Mouse (Mus musculus) kidney, adult 18-20 months (tissue): ENCODE measurements around the gene Olfr713.

Source experiments
- DNase-seq: peaks from one replicate; pipeline ENCODE4 v3.0.0; 2021

Olfr713 gene

DNA sequence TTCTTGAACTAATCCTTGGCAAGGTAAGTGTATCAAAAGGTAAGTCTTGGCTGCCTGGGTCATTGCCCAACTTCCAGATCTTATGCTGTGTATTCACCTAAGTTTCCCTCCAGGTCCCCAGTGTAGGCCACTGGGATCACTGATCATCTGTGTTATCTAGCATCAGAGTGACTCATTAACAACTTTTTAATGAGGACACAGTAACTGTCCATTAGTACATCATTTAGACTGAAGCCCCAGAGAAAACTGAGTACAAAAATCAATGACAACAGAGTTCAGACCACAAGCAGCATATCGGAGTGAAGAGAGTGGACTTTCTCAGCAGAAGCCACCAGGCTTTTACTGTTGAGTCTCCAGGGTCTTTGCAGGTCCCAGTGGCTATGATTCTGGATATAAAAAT lies at the start of gene Olfr713:
Gene Olfr713 (plus strand): TSS at position 301 of the 400 bp plus-strand sequence.
- no peak for DNase-seq

DNA sequence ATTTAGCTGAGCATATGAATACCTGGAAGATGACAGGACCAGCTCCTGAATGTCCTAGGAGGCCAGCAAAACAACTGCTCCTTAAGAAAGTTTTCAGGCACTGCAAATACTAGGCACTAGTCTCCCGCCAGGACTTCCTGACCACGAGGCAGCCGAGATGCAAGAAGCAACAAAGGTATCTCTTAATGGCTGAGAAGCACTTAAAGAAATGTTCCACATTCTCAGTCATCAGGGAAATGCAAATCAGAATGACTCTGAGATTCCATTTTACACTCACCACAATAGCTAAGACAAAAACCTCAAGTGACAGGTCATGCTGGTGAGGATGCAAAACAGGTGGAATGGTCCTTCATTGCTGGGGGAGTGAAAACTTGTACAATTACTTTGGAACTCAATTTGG lies 45.7 kb upstream of the Olfr713 start:
- DNase-seq: no peak

DNA sequence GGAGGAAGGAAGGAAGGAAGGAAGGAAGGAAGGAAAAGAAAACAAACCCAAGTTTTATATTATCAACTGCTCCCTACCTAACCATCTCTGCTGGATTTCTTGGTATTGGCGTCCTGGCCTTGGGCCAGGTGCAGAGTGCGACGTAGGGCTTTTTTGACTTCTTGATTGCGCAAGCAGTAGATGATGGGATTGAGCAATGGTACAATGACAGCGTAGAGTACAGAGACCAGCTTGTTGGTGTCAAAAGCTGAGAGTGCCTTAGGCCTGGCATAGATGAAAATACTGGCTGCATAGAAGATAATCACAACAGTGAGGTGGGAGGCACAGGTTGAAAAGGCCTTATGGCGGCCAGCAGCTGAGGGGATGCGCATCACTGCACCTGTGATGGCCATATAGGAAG lies 30.2 kb upstream of the Olfr713 start:
- no peak for DNase-seq

DNA sequence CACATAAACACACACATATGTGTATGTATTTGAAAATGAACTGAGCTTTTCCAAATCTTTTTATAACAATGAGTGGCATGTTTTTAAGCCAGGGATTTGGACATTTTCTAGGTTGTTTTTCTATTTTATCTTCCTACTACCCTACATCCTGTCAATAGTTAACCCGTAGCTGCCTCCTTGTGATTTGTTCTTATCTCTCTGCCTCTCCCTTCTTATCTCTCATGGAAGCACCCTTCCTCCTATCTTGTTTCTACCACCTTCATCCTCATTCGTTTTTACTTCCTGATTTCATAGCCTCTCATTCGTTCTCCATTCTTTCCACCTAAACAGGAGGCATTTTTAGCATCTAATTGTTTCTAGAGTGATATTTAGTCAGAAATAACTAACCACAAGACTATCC lies 26.8 kb upstream of the Olfr713 start:
- DNase-seq: no peak

DNA sequence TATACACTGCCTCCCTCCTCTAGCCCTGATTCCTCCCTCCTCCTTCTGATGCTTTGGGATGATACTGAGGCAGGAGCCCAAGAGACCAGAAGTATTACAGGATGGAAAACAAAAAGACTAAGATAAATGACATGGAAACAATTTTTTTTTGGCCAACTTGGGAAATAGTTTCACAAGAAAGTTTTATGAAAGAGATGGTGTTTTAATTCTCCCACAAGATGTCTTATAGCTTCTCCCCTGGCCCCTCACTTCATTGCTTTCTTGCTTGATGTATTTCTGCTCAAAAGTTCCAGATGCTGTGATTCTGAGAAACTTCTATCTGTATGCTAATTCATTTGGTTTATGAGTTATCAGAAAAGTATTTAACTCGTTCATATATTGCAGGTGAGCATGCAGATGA lies 25.0 kb upstream of the Olfr713 start, which contains the start of gene Olfr2:
Gene Olfr2 (minus strand): TSS at position 101 of the 400 bp plus-strand sequence.
- no peak for DNase-seq

DNA sequence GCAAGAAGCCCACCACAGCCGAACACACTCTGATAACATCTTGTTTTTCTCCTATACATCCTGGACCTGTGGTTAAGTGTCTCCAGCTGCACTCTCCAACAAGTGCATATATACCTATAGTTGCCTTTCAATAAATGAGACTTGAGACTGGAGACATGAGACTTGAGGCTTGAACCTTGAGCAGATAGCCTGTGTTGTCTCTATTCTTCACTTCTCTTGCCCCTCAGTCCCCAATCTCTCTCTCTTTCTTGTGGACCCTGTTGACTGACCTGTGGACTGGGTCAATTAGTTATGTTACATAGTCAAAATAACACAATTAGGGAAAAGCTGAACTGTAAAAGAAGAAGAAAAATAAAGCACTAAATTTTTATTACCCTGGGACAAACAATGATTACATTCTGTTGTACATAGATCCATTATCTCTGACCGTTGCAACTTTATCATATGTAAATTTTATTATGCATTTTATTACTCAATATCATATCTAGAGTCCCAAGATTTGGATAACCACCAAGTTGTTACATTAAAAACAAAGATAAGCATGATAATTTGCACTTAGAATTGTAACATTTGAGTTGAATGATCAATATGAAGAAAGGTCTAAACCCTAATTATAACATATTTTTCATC lies 9.1 kb downstream of the Olfr713 start:
- no peak for DNase-seq

DNA sequence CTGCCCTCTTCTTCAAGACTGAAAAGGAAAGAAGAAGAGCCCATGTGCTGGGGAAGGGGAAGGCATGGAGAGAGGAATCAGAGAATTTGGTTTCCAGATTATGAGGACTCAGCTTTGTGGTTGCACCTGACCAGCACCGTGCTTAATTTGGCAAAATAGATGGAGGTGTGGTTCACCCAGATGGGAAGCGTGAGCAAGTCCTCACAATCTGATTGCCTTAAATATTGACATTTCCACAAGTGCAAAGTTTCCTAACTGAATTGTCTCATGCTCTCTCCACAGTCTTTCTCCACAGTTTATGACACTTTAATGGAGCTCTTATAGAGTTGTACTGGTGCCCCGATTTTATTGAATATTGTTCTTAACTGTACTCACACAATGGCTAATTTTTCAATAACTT lies 12.2 kb downstream of the Olfr713 start:
- DNase-seq: no peak

DNA sequence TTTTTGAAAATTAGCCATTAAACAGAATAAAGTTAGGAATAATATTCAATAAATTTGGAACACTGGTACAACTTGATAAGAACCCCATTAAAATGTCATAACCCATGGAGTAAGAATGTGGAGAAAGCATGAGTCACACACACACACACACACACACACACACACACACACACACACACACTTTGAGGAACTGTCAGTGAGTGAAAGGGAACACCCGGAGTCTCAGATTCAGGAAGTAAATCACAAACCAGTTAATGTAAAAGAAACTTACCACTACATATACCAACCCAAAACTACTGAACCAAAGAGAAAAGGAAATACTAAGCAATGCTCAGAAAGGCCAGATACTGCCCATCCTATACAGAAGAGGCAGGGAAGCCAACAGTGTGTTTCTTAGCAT lies 13.4 kb downstream of the Olfr713 start:
- no peak for DNase-seq

DNA sequence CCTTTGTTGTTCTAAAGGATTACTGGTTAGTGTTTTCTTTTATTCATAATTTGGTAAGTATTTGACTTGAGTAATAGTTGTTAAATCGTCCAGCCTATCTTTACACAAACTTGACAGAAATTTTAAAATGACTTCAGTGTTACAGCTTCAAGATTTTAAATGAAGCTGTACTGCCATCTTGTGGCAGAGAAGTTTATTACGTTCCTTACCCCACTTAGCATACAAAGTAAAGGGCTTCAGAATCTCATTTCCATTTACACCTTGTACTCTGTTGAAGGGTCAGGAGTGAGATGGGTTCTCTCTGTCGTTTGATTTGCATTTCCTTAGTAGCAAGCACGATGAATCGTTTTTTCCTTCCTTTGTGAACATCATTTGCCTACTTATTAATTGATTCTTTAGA lies 14.9 kb downstream of the Olfr713 start:
- no peak for DNase-seq

DNA sequence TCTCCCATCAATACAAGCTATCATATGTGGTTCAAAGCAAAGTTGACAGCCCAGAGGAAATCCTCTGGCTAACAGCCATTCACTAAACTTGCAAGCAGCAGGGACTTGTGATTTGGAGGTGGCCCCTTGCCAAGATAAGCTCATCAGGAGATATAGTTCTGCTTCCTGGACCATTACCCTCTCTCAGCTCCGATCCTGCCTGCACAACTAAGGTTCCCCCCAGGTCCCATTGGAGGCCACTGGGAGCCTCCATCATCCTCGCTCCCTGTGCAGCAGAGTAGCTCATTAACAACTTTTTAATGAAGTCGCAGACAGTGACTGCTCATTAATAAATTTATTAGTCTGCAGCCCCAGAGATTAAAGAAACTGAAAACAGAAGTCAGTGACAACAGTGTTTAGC lies 16.6 kb downstream of the Olfr713 start:
- no peak for DNase-seq

DNA sequence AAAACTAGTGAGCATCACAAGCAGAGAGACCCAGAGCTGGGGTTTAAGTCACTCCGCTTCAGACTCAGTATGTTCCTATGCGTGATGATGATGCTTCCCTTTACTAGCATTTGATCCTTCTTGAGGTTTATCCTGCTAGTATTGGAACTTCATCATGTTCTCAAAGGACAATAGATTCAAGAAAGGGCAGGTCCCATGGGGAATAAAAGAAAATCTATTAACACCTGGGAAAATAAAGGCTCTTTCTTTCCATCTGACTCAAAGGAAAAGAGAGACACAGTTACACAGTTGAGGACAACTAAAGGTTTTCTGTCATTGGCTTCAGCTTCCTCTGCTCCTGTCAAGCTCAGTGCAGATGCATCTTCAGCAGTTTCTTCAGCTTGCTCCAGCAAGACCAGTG lies 39.7 kb downstream of the Olfr713 start, which contains the start of gene Olfr714:
Gene Olfr714 (plus strand): TSS at position 301 of the 400 bp plus-strand sequence.
- DNase-seq: no peak
